Mouse (Mus musculus): ENCODE results near the gene Anxa9. TPM values are rescaled to one million over a fixed set of nuclear protein-coding genes. Genes with fewer than 3 reads are reported as not detected.

Gene Anxa9
- total RNA-seq, 2 experiments from 2014 or later: 1.5 TPM

DNA sequence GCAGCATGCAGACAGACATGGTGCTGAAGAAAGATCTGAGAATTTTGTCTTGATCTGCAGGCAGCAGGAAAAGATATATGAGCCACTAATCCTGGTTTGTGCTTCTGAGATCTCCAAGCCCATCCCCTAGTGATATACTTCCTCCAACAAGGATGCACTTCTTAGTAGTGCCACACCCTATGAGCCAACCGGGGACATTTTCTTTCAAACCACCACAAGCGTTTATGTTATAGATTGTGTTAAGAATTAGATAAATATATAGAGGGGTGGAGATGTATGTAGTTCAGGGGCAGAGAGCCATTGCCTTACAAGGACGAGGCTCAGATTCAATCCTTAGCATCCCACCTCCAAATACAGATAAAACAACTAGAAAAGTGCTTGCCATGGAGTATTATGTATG is 3.5 kb upstream of the Anxa9 start:
- H3K4me3 ChIP-seq: no peak overlapping the region
- DNase-seq (ENCODE audit: low spot score in 2 of 2): no peak
- no peak overlapping the region for H3K27ac ChIP-seq
- no peak for TF ChIP-seq CTCF (conservative IDR thresholded peaks at IDR 0.05)

DNA sequence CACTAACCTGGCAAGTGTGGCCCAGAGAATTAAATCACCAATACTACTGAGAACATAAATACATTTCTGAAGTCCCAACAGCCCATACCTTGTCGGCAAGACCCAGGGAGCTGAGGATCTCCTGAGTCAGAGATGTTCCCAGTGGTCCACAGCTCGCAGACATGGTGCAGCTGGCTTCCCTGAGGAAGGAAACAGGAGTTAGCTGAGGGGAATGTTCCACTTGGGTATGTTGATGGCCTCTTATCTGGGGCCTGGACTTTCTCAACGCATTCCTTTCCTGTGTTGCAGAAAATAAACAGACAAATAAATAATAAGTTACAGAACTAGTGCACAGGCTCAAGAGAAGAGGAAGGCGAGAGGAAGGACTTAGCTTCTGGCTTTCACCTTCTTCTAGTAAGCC is 732 bp downstream of the Anxa9 start:
- no peak overlapping the region for H3K27ac ChIP-seq
- no peak overlapping the region for H3K4me3 ChIP-seq
- DNase-seq (ENCODE audit: low spot score in 2 of 2): no peak
- no peak for TF ChIP-seq CTCF (conservative IDR thresholded peaks at IDR 0.05)

DNA sequence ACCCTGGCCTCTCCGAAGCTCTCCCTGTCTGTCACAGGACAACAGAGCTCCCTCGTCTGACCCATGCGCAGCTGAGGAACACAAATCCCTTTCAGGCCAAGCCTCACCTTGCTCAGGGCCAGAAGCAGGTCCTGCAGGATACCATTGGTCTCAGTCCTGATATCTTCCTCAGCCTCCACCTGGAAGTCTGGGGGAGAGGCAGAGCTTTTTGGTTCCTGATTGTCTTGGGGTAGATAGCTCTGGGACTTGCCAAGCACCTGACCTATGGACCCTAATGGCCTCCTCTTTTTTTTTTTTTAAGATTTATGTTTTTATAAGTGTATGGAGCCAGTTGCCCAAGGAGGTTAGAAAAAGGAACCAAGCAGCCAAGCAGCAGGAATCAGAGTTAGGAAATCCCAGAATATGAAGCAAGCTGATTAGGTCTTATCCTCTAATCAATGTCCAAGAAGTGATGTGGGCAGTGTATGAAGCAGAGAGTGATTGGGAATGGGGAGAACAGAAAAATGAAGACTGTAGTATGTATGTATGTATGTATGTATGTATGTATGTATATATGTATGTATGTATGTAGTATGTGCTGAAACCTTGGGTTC is 5.7 kb downstream of the Anxa9 start:
- TF ChIP-seq CTCF (conservative IDR thresholded peaks at IDR 0.05): no peak
- Histone ChIP-seq H3K4me3 (no peak overlapping the region), H3K27ac (no peak overlapping the region)
- DNase-seq (ENCODE audit: low spot score in 2 of 2): no peak

DNA sequence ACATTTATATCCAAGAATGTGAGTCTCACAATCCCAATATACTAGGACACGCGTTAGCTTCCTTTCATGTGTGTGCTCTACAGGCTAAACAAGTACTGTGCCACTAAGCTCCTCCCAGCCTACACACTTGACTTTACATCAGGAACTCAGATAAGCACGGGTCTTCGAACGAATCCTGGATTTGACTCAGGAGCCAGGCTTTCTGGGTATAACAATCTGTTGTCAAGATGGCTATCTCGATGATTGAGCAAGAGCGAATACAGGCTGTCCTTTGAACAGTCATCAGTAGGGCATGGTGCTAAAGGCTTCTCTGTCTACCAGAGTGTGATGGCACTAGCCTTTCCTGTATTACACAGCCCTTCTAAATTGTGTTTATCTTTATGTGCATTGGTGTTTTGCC is 9.0 kb downstream of the Anxa9 start:
- H3K27ac ChIP-seq: no peak overlapping the region
- no peak for DNase-seq (ENCODE audit: low spot score in 2 of 2)
- no peak for TF ChIP-seq CTCF (conservative IDR thresholded peaks at IDR 0.05)
- no peak overlapping the region for H3K4me3 ChIP-seq

DNA sequence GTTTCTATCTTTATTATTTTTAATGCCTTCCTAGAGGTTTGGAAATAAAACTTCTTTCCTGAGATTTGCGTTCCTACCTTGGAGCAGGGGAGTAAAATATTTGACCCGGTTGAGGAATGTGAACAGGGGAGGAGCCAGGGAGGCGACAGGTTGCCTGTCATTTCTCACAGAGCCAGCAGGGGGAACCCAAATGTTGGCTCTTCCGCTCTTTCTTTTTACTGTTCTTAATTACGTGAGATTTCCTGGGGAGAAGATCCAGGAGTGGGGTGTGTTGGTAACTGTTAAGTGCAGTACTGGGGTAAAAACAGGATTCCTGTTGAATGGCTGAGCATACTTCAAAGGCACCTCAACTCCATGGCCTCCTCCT is 10.9 kb downstream of the Anxa9 start:
- Histone ChIP-seq H3K4me3 (no peak overlapping the region), H3K27ac (no peak overlapping the region)
- TF ChIP-seq CTCF (conservative IDR thresholded peaks at IDR 0.05): peak; percentile 85
- DNase-seq (ENCODE audit: low spot score in 2 of 2): no peak

DNA sequence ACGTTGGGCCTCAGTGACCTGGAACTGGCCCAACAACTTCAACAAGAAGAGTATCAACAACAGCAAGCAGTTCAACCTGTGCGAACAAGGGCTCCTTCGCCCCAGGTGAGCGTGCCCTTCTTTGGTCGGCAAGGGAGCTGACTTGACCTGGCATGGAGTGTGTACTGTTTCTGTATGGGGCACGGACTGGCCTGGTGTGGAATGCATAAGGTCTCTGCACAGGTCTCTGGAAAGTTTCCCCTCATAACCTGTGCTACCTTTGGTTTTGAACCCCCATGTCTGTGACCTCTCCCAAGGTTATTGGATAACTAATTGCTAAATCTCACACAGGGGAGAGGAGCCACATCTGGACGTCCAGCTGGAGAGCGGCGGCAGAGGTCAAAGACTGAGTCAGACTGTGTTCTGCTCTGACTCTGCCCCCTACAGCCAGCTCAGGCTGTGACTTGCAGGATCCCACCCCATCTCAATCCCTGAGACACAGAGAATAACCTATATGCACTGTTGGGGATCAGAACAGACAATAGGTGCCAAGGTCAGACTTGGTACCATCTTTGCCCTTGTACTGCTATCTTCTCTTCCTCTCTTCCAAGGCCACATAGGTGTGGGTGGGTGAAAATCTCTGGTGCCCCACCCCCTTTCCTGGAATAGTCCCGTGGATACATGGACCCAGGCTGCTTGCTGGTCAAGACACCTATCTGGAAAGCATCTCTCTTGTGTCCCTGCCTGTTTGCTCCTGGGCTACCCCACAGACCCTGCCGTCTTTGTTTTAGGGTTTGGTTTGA is 11.5 kb downstream of the Anxa9 start:
- Histone ChIP-seq H3K27ac (no peak overlapping the region), H3K4me3 (no peak overlapping the region)
- DNase-seq (ENCODE audit: low spot score in 2 of 2): no peak
- no peak for TF ChIP-seq CTCF (conservative IDR thresholded peaks at IDR 0.05)

DNA sequence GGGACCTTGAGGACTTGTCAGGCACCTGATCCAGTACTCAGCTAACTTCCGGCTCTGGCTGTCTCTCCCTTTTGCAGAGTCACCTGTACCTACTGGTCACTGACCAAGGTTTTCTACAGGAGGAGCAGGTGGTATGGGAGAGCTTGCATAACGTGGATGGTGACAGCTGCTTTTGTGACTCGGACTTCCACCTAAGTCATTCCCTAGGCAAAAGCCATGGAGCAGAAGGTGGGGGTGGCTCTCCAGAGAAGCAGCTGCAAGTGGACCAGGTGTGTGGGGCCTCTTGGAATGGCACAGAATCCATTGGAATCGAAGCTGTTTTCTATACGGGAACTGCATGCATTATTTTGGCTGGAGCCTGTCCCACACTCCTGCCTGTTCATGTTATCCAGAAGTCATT is 12.3 kb downstream of the Anxa9 start:
- TF ChIP-seq CTCF (conservative IDR thresholded peaks at IDR 0.05): no peak

DNA sequence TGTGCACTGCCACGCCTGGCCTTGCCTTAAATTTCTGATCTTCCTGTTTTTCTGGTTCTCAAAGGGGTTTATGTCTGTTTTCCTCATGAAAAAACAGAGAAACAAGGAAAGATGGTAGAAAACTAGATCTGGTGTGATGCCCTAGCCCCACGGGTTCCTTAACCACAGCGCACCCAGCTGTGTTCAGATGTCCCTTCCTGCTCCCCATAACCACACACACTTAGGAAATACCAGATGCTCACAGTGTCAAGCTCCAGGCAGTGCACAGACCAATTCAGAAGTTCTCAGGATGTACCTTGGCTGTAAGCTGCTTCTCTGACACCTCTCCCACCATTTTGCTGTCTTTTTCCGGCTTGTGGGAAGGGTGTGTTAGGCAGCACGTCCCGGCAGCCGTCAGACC is 12.7 kb downstream of the Anxa9 start:
- no peak for DNase-seq (ENCODE audit: low spot score in 2 of 2)
- TF ChIP-seq CTCF (conservative IDR thresholded peaks at IDR 0.05): no peak
- Histone ChIP-seq H3K4me3 (no peak overlapping the region), H3K27ac (no peak overlapping the region)

More for the DNA sequence above, 12.3 kb downstream of the Anxa9 start:
- DNase-seq (ENCODE audit: low spot score in 2 of 2): no peak
- no peak overlapping the region for H3K27ac ChIP-seq
- no peak overlapping the region for H3K4me3 ChIP-seq

DNA sequence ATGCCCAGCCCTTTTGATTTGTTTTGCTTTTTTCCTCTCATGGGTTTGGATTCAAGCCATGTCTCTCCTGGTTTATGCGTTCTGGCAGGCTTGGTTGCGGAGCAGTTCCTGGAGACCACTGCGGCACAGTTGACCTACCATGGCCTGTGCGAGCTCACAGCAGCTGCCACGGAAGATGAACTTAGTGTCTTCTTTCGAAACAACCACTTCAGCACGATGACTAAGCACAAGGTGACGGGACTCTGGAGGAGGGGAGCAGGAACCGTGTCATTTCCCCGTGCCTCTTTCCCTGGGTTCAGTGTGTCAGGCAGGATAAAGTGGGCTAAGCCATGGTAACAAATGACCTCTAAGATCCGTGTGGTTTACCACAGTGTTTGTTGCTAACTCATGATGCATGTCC is 13.4 kb downstream of the Anxa9 start:
- Histone ChIP-seq H3K27ac (0 out of 2 replicates have a peak overlapping the region, but pooled peaks have one; percentile 18), H3K4me3 (no peak overlapping the region)
- TF ChIP-seq CTCF (conservative IDR thresholded peaks at IDR 0.05): no peak
- no peak for DNase-seq (ENCODE audit: low spot score in 2 of 2)

DNA sequence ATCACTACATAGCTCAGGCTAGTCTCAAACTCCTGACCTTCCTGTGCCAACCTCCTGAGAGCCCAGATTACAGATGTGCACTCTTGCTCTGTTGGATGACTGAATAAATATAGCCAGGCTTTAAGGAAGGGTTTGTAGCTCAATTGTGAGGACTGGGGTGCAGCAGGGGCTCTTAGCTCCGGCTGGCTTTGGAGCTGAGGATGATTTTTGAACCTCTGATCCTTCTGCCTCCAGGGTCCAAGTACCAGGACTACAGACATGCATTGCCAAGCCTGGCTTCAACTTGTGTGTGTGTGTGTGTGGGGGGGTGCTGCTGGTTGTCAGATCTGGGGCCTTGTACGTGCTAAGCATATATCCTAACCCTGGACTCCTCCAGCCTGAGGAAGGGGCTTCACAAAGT is 14.1 kb downstream of the Anxa9 start:
- H3K27ac ChIP-seq: peak overlapping the region; percentile 15; the same call in 1 of the 2 replicates
- H3K4me3 ChIP-seq: no peak overlapping the region
- no peak for DNase-seq (ENCODE audit: low spot score in 2 of 2)
- TF ChIP-seq CTCF (conservative IDR thresholded peaks at IDR 0.05): no peak

DNA sequence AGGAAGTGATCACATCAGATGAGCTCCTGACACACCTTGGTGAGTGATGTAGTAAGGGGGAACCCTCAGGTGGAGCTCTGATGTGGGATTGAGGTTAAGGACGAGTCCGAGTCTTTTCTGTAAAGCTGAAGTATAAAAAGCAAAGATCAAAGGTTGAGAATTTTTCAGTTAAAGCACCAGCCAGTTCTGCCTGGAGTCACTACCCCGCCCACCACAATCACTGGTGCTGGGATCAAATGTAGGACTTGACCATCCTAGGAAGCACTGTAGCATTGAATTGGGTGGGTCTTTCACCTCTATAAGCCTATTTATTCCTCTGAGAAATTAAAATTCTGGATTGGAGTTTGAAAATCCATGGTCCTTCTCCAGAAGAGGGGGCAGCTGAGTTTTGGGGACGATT is 15.9 kb downstream of the Anxa9 start:
- TF ChIP-seq CTCF (conservative IDR thresholded peaks at IDR 0.05): no peak
- Histone ChIP-seq H3K4me3 (no peak overlapping the region), H3K27ac (no peak overlapping the region)
- no peak for DNase-seq (ENCODE audit: low spot score in 2 of 2)

DNA sequence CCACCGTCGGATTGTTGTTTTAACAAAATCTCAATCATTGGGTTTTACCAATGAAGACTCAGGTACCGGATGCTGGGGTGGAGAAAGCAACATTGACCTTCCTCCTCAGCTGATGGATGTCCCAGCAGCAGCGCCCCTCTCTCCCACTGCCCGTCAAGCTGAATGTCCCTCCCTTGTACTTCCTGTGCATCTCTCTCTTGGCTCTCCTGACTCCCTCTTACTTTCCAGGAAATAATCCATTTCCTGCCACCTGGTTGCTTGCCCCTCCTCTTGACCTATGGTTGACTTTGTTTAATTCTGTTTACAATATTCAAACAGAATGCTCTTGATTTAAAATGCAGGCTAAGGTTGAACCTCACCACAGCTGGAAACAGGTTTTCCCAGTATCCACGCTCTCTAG is 16.8 kb downstream of the Anxa9 start:
- DNase-seq (ENCODE audit: low spot score in 2 of 2): no peak
- Histone ChIP-seq H3K4me3 (no peak overlapping the region), H3K27ac (no peak overlapping the region)
- no peak for TF ChIP-seq CTCF (conservative IDR thresholded peaks at IDR 0.05)

DNA sequence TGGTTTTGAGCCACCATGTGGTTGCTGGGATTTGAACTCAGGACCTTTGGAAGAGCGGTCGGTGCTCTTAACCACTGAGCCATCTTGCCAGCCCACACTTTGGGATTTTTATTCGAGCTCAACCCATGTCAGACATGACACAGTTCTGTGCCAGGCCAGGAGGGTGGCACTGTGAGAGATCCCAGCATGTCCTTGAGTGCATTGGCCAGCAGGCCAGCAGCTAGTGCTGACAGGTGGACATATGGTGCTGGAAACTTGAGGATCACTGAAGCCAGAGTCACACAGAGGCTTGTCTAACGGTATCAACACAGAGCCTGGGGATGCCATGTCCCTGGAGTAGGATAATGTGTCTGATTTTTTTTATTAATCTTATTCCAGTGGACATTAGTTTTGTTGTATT is 17.6 kb downstream of the Anxa9 start:
- H3K27ac ChIP-seq: no peak overlapping the region
- no peak for DNase-seq (ENCODE audit: low spot score in 2 of 2)
- no peak for TF ChIP-seq CTCF (conservative IDR thresholded peaks at IDR 0.05)
- H3K4me3 ChIP-seq: no peak overlapping the region

DNA sequence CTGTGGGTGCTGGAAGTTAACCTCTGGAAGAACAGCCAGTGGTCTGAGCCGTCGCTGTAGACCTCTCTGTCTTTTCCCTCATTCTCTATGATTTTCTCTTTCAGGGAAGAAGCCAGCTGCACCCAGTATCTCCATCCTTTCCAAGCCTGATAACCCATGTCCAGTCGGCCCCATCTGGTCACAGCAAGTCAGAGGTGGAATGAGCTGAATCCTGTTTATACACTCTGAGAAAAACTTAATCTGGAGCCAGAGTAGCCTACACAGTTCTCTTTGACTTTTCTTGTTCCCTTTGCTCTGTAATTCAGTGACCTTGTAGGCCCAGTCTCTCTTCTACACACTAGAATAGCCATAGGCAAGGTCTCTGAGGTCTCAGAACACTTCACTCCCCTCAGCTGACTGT is 19.4 kb downstream of the Anxa9 start:
- DNase-seq (ENCODE audit: low spot score in 2 of 2): no peak
- no peak overlapping the region for H3K27ac ChIP-seq
- TF ChIP-seq CTCF (conservative IDR thresholded peaks at IDR 0.05): no peak
- no peak overlapping the region for H3K4me3 ChIP-seq

Data from layer of hippocampus, adult 2 months (tissue).